Mouse (Mus musculus): ENCODE results near the gene Abcb10.

GRCm38 (mm10) chr8:124027831-124028230 lies 44.9 kb upstream of the Abcb10 start:
- no peak for TF ChIP-seq CTCF (conservative IDR thresholded peaks at IDR 0.05; ENCODE audit: low read length)
- TF ChIP-seq NANOG (IDR thresholded peaks at IDR 0.05; ENCODE audit: borderline replicate concordance, low read length), result no peak
- no peak for TF ChIP-seq POU5F1 (IDR thresholded peaks at IDR 0.05; ENCODE audit: borderline replicate concordance, low read length)
